Mouse (Mus musculus) intestine, embryonic 16.5 days (tissue): ENCODE measurements around the gene Trim72. TPM values are rescaled to one million over a fixed set of nuclear protein-coding genes. Genes with fewer than 3 reads are reported as not detected.
A peak's percentile ranks its signal among the peaks of the same experiment; 100 is the strongest.

Experiments
- ATAC-seq: fragments of 200-750 bp; cut with Nextera tagmentation; 2 replicates; pipeline ENCODE4 v1.8.0; 2017; ENCODE audit warnings: moderate TSS enrichment, moderate library complexity
- H3K27ac ChIP-seq: fragments of 300-500 bp; sonication (generic); 2 replicates; pipeline ENCODE4 v1.5.1; 2014; ENCODE audit warnings: mild to moderate bottlenecking, low read length
- H3K27me3 ChIP-seq: fragments of 300-500 bp; sonication (generic); replicated peaks from 2 replicates; pipeline ENCODE4 v1.6.1; 2014; ENCODE audit warnings: low read length, control low read depth, mixed read lengths; ENCODE audit not compliant: control insufficient read depth, insufficient read depth
- H3K36me3 ChIP-seq: fragments of 300-500 bp; sonication (generic); 2 replicates; pipeline ENCODE4 v1.6.1; 2014; ENCODE audit warnings: low read length, control low read depth; ENCODE audit not compliant: control insufficient read depth, insufficient read depth
- H3K4me1 ChIP-seq: fragments of 300-500 bp; sonication (generic); 2 replicates; pipeline ENCODE4 v1.6.1; 2014; ENCODE audit warnings: low read length, control low read depth, mixed read lengths; ENCODE audit not compliant: control insufficient read depth, insufficient read depth
- H3K4me2 ChIP-seq: fragments of 300-500 bp; sonication (generic); 2 replicates; pipeline ENCODE4 v1.6.1; 2014; ENCODE audit warnings: low read depth, low read length, control low read depth
- H3K4me3 ChIP-seq: fragments of 300-500 bp; sonication (generic); 2 replicates; pipeline ENCODE4 v1.5.1; 2014; ENCODE audit warnings: mild to moderate bottlenecking, low read length
- H3K9ac ChIP-seq: fragments of 300-500 bp; sonication (generic); 2 replicates; pipeline ENCODE4 v1.6.1; 2014; ENCODE audit warnings: low read depth, low read length
- H3K9me3 ChIP-seq: fragments of 300-500 bp; sonication (generic); 2 replicates; pipeline ENCODE4 v1.6.1; 2016; ENCODE audit warnings: low read length, control low read depth; ENCODE audit not compliant: control insufficient read depth
- WGBS: fragments of 180-500 bp; shearing (Covaris S2); extraction: QIAGEN DNeasy Blood & Tissue Kit; methylation state at CpG from one replicate; pipeline ENCODE4 v1.1.7; 2014; 5-methylcytosine and 5-hydroxymethylcytosine counted together
- polyA plus RNA-seq: library from polyadenylated mRNA; unstranded; fragments of >200 nt; fragmentation: Nextera tagmentation; extraction: Ambion mirVana; gene quantifications from 2 replicates; pipeline ENCODE4 v1.2.1, GENCODE M21; 2015

The Trim72 gene
- polyA plus RNA-seq, 1 experiment from 2014 or later, result 0.38 TPM

DNA sequence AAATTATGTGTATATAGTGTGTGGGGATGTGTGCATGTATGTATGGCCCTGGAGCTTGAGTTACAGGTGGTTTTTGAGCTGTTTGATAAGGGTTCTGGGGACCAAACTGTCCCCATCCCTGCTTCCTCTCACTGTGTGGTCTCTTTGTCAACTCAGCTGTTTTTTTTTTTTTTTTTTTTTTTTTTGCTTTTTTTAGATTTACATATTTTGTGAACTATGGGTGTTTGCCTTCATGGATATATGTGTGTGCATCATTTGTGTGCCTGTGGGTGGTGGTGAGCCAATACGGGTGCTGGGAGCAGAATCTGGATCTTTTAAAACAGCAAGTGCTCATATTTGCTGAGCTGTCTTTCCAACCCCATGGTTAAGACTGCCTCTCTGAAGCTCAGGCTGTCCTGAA lies 14.8 kb upstream of the Trim72 start:
- Histone ChIP-seq H3K36me3 (peaks cover 7% of the 10 kb centered on the region; the same call in 1 of the 2 replicates), H3K4me1 (0 out of 2 replicates have a peak, but pooled peaks cover 4% of the 10 kb centered on the region), H3K27me3 (no peaks in the 10 kb centered on the region), H3K4me3 (no peak overlapping the region), H3K9me3 (no peaks in the 10 kb centered on the region), H3K4me2 (no peak overlapping the region), H3K9ac (no peak overlapping the region), H3K27ac (0 out of 2 replicates have a peak overlapping the region, but pooled peaks have one; percentile 12)
- no peak for ATAC-seq
- WGBS, result 86% methylated on average over 1 of the region's 1 CpGs

DNA sequence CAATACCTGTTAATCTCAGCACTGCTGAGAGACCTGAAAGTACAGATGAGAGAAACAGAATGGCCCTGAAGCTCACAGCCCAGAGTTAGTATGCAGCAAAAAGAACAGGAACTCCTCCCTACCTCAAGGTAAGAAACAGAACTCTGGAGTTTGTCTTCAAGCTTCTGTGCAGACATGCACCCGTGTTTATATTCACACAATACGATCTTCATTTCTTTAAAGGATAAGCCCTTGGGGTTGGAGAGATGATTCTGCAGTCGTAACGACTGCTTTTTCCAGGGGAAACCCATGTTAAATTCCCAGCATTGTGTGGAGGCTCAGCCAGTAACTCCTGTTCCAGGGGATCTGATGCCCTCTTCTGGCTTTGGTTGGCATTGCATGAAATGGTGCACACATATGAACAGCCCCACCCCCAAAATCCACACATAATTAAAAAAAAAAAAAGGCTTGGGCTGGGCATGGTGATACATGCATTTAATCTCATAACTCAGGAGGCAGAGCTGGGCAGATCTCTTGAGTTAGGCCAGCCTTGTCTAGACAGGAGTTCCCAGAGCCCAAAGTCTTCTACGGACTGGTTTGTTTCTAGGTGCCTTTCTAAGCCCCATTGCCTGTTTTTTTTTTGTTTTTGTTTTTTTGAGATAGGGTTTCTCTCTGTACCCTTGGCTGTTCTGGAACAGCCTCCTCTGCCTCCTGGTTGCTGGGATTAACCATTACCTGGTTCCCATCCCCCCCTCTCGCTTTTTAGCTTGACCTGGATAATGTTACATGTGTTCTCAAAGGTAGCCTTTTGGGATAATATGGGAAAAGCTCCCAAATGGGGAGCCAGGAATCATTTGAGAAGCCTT lies 11.9 kb upstream of the Trim72 start:
- peak overlapping the region; percentile 70 for H3K9ac ChIP-seq
- no peaks in the 10 kb centered on the region for H3K36me3 ChIP-seq
- no peaks in the 10 kb centered on the region for H3K9me3 ChIP-seq
- 41% methylated on average over 6 of the region's 6 CpGs for WGBS
- H3K27me3 ChIP-seq, result no peaks in the 10 kb centered on the region
- H3K4me1 ChIP-seq, result peaks cover 7% of the 10 kb centered on the region; the same call in 1 of the 2 replicates
- H3K4me2 ChIP-seq, result peak overlapping the region; percentile 57
- peak overlapping the region; percentile 54 for H3K4me3 ChIP-seq
- peak; percentile 41 for ATAC-seq
- peak overlapping the region; percentile 94 for H3K27ac ChIP-seq

DNA sequence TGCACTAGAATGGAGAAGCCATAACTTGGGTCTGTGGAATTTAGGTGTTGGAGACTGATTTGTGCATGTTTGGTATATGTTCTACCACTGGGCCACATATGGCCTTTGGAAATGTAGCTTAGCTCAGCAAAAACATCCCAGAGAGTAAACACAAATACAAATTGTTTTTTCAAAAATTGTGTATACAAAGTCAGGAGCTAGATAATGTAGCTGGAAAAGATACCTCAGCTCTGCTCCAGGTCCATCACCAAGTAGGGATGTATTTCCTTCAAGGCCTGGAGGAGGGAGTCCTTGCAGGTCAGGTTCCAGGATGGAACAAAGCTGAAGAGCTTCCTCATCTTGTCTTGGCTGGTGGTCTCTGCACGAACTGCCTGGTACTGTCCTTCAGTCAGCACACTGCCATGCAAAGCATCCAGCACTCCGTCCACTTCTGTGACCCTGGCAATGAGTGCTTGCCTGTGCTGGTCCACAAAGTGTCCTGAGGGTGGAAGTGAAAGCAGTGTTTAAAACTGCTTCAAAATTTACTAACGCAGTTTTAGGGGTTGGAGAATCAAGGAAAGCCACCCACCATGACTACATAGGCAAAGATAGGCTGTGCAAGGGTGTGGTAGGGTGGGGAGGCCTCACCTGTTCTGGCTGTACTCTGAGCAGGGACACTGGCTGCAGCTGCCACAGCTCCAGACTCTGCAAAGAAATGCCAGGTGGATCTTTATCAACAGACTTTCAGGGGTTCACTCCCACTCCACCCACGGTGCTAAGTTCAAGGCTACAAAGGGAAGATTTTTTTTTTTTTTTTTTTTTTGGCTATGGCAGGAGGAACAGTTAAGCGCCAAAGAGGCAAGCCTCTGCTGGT lies 11.0 kb upstream of the Trim72 start:
- Histone ChIP-seq H3K27me3 (no peaks in the 10 kb centered on the region), H3K4me2 (peak overlapping the region; percentile 57), H3K4me3 (peak overlapping the region; percentile 54), H3K4me1 (peaks cover 7% of the 10 kb centered on the region; the same call in 1 of the 2 replicates), H3K36me3 (no peaks in the 10 kb centered on the region), H3K9me3 (no peaks in the 10 kb centered on the region), H3K27ac (peak overlapping the region; percentile 94), H3K9ac (peak overlapping the region; percentile 70)
- 27% methylated on average over 5 of the region's 5 CpGs for WGBS
- peak; percentile 79 for ATAC-seq

DNA sequence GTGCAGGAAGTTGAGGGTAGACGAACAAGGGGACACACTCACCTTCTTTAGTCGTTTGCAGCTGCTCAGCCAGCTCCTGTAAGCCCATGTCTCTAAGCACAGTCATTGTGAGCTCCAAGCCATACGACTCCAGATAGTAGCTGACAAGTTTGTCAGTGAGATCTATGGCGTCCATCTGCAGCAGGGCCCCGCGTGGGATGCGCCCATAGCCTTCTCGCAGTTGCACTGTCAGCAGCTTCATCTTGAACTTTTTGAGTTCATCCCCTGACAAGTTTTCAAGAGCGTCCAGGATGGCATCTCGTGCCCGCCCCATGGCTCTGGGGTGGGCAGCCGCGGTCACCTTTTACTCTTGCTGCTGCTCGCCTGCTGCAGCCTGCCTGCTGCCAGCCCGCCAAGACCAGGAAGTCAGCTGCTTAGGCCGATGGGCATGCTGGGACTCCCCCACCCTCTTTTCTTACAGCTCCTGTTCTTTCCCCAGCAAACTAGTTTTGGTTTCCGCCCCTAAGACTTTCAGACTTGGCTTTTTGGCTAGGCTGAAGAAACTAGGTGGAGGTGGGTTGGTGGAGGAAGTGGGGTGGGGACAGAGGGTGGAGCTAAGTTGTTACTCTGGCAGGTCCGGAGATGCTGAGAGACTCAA lies 10.3 kb upstream of the Trim72 start, which contains the start of gene Pycard:
Gene Pycard (minus strand): TSS at position 527 of the 637 bp plus-strand sequence.
- Histone ChIP-seq H3K4me2 (peak within 1 kb of the TSS; percentile 57), H3K27me3 (no peaks in the 10 kb centered on the region), H3K4me3 (peak within 1 kb of the TSS; percentile 54), H3K9me3 (no peaks in the 10 kb centered on the region), H3K9ac (peak within 1 kb of the TSS; percentile 70), H3K27ac (peak within 1 kb of the TSS; percentile 94), H3K36me3 (no peaks in the 10 kb centered on the region), H3K4me1 (peaks cover 7% of the 10 kb centered on the region; the same call in 1 of the 2 replicates)
- ATAC-seq, result peak; percentile 75
- 8% methylated on average over 18 of the region's 18 CpGs for WGBS

DNA sequence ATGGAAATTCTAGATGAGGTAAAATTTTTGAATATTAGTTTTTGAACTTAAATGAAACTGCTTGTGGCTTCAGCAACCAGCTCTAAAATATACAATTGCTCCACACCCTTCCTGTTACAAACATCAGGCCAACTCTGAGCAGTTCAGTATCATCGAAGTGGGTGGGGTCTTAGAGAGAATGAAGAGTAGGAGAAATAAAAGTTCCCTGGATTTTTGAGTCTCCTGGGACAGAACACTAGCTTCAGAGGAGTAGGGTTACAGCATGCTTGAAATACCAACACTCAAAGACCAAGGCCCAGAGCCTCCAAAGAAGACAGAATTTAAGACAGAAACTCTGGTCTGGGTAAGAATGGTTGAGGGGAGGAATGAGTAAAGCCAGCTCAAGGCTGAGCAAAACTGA lies 4.3 kb upstream of the Trim72 start:
- no peaks in the 10 kb centered on the region for H3K27me3 ChIP-seq
- 44% methylated on average over 1 of the region's 1 CpGs for WGBS

DNA sequence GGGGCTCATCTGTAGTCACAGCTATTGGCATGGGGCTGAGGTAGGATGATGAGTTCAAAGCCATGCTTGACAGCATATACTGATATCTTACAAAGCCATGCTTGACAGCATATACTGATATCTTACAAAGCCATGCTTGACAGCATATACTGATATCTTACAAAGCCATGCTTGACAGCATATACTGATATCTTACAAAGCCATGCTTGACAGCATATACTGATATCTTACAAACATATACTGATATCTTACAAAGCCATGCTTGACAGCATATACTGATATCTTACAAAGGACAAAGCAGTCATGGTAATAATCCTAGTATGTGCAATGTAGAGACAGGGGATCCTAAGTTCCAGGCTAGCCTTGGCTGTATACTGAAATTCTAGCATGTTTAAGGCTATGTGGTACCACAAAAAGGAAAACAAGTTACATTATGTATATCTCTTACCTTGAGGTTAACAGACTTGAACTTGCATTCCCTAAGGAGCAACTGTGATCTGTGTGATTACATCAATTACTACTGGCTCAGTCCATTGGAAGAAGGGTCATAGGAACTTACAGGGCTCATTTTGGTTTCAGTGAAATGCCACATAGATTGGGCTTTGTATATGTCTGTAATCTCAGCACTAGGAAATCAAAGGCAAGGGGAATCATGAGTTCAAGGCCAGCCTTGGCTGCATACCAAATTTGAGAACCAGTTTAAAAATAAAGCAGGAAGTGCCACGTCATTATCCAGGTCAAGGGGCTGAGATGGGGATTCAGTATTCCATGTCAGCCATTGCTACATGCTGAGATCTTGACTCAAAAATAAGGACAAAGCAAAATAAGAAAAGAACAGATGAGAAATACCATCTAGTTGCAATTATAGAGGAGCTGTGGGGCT lies 3.4 kb upstream of the Trim72 start:
- Histone ChIP-seq H3K27me3 (no peaks in the 10 kb centered on the region), H3K27ac (no peak overlapping the region), H3K4me2 (no peak overlapping the region), H3K4me3 (no peak overlapping the region), H3K36me3 (no peaks in the 10 kb centered on the region), H3K9ac (no peak overlapping the region), H3K9me3 (no peaks in the 10 kb centered on the region), H3K4me1 (peaks cover 15% of the 10 kb centered on the region)
- 77% methylated on average over 1 of the region's 1 CpGs for WGBS
- no peak for ATAC-seq

More for the DNA sequence above, 4.3 kb upstream of the Trim72 start:
- H3K4me1 ChIP-seq, result peaks cover 14% of the 10 kb centered on the region
- H3K36me3 ChIP-seq, result no peaks in the 10 kb centered on the region
- no peak for ATAC-seq
- no peaks in the 10 kb centered on the region for H3K9me3 ChIP-seq
- no peak overlapping the region for H3K27ac ChIP-seq
- no peak overlapping the region for H3K4me3 ChIP-seq
- H3K9ac ChIP-seq, result no peak overlapping the region
- H3K4me2 ChIP-seq, result no peak overlapping the region

DNA sequence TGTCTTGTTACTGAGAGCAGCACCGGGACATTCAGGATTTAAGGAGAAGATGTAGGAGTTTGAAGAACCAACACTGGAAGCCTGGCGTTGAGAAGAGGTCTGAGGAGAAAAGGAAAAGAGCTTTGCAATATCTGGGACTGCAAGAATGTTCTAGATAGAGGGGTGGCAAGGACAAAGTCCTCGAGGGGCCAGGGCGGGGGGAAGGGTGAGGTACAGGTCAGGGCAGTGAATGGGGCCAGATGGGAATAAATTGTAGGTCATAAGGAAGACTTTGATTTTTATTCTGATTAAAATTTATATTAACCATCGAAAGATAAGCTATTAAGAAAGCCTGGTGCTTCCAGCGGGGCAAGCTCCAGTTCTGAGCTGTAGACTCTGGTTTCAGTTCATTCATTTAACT lies 651 bp upstream of the Trim72 start:
- Histone ChIP-seq H3K27me3 (no peaks in the 10 kb centered on the region), H3K27ac (peak overlapping the region; percentile 95), H3K4me2 (0 out of 2 replicates have a peak overlapping the region, but pooled peaks have one; percentile 58), H3K9me3 (no peaks in the 10 kb centered on the region), H3K4me3 (no peak overlapping the region), H3K9ac (peak overlapping the region; percentile 71; the same call in 1 of the 2 replicates), H3K4me1 (peaks cover 18% of the 10 kb centered on the region), H3K36me3 (no peaks in the 10 kb centered on the region)
- WGBS, result 75% methylated on average over 6 of the region's 6 CpGs
- peak; percentile 50; the same call in 1 of the 2 replicates for ATAC-seq

DNA sequence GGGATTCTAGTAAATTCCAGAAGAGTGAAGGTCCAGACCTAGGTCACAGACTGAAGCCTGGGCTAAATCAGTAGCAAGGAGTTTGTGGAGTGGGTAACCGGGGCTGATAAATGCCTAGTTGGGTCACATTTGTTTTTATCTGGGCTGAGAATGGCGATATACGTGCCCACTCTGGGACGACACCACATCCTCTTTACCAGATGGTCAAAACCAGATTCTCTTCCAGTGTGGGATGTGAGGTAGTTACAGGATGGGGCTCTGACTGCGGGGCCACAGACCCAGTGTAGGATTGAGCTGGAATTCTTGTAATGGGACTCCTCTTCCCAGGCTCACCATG lies 369 bp downstream of the Trim72 start:
- peaks cover 18% of the 10 kb centered on the region for H3K4me1 ChIP-seq
- peak overlapping the region; percentile 42 for H3K4me3 ChIP-seq
- H3K27me3 ChIP-seq, result no peaks in the 10 kb centered on the region
- peak overlapping the region; percentile 58 for H3K4me2 ChIP-seq
- 39% methylated on average over 5 of the region's 5 CpGs for WGBS
- H3K36me3 ChIP-seq, result no peaks in the 10 kb centered on the region
- ATAC-seq, result no peak
- H3K9ac ChIP-seq, result peak overlapping the region; percentile 71
- H3K9me3 ChIP-seq, result no peaks in the 10 kb centered on the region
- H3K27ac ChIP-seq, result peak overlapping the region; percentile 95
